Mouse (Mus musculus) cerebral cortex, adult 2 months (tissue): Measurements from ENCODE around the gene Vstm2l.

Experiments used
- WGBS: fragments of 180-500 bp; shearing (Covaris S2); methylation state at CpG from one replicate; pipeline ENCODE4 v1.1.7; 2018; 5-methylcytosine and 5-hydroxymethylcytosine counted together

Vstm2l gene

DNA sequence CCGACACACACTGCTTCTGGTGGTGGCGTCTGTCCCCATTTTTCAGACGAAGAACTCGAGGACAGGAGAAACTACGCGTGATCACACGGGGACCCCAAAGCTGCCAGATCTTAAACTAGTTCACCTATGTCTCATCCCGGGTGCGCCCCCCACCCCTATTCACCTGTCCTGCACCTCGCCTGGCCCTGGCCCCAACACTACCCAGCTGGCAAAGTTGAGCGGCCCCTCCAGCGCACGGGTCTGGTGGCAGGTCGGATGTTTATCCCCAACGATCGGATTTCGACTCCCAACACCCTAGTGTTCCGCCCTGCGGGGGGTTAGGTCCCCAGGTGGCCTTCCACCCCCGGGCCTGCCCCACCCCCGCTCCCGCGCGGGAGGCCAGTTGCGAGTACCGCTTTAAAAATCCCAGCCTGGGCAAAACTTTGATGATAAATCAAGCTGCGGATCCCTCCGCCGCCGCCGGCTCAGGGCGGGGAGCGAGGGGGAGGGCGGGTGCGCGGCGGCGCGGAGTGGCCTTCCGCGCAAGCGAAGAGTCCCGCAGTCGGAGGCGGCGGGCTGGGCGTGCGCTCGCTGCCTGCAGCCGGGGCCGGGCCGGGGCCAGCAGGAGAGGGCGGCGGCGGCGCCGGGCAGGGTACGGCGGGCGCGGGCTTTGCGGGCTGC lies at the start of gene Vstm2l:
Vstm2l (plus strand) TSS at position 549 of the 660 bp plus-strand sequence.
- WGBS: 3% methylated on average over 62 of the region's 62 CpGs

DNA sequence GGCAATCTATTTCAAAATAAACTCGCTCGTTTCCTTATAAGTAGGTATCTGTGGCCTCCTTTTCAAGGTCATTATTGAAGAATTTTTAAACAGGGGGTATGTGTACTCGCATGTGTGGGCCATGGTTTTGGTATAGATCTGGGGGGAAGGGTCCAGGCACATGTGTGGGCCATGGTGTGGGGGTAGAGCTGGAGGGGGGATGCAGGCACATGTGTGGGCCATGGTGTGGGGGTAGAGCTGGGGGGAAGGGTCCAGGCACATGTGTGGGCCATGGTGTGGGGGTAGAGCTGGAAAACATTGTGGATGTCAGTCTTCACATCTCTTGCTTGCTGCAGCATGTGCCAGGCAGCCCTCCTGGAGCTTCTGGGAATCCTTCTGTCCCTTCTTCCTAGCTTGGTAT lies 47.3 kb upstream of the Vstm2l start:
- 91% methylated on average over 3 of the region's 3 CpGs for WGBS

DNA sequence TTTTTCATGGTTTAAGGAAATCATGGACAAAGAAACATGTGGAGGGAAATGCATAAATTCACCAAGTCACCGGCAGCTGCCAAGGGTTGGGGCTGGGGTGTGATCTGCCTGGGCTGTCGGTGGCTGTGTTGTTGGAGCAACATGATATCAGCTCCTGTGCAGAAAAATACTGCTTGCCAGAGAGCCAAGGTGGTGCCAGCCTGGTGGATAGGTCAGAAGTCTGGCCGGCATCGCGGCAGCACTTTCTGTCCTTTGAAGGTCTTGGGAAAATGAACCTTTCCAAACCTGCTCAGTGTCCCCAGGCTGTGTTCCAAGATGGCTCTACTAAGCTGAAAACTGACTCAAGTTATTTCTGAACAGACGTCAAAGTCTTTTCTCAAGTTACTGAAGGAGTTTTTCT lies 44.2 kb upstream of the Vstm2l start:
- WGBS: 54% methylated on average over 6 of the region's 6 CpGs

DNA sequence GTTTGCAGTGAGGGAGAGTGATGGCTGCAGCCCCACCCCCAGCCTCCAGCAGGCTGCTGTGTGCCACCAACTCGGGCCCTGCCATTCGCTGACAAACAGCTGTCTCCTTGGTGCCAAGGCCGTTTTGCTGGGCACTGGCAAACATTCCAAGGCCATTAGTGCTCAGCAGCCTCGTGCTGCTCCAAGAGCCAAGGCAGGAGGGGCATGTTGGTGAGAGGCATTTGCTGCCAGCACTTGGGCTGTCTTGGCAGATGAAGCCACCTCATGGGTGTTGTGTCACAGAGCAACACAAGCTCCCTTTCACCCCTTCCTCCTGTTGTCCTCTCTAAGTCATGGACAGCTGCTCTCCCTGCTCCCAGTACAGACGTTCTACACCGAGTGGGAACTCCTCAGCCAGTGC lies 41.2 kb upstream of the Vstm2l start:
- WGBS: 55% methylated on average over 6 of the region's 6 CpGs

DNA sequence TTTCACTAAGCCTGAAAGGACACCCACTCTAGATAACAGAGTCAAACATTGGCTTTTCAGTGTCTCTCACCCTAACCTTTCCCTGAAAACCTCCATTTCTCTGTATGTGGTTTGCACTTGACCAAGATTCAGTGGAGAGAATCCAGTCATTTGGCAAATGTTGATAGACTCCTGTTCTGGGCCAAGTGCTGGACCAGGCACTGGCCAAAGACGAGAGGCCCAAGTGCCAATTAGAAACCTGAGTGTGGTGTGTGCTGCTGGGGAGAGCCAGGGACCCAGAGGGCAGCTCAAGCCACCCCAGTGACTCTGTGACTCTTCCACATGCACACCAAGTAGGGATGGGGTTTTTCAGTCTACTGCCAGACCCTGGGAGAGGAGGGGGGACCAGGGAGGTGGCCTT lies 40.8 kb upstream of the Vstm2l start:
- WGBS: 81% methylated on average over 1 of the region's 1 CpGs

DNA sequence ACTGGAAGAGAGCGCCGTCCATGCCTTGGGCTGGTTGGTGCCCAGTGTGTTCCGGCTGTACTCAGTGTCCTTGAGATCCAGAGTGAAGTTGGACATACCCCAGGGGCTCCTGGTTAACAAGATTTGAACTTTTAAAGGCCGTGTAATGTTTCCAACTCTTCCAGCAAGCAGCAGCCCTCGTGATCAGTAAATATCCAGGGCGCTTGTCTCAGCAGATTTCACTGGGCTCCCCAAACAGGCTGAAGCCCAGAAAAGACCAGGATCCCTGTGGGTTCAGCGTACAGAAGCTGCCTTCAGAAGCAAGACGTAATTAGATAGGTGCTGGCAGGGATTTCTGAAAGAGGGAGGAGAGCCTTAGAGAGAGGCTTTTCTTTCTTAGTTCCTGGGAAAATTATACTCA lies 39.3 kb upstream of the Vstm2l start:
- 49% methylated on average over 8 of the region's 8 CpGs for WGBS

DNA sequence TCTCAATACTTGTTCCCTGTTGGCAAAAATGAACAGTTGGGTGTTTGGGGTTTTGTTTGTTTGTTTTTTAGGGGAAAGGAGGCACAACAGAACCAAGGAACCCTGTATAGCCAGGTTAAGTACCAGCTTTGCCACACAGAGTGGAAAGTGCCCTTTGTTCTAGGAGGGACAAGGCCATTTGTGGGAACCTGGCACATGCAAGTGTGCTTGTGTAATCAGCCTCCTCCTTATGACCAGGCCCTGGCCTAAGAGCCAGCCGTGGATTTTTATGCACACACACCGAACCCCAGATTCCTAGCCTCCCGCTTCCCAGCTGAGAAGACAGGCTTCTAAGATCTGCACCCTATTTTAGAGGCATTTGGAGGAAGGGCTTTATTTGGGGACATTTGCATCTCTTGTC lies 37.1 kb upstream of the Vstm2l start:
- 58% methylated on average over 3 of the region's 3 CpGs for WGBS

DNA sequence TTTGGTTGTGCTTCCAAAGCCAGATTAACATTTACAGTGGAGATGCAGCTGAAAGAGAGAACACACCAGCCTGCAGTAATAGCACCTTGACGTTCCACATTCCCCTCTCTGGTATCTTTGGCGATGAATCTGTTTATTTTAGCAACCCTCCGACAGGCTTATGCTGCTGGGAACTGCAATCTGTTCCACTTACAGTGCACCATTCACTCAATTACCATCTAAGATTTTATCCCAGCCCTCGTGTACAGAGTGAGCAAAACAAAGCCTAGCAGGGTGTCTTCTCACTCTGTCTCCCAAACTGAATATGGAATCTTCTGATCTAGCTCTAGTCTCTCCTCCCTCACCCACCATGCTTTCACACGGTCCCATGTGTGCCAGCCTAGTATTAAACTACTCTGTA lies 36.5 kb upstream of the Vstm2l start:
- WGBS: 43% methylated on average over 5 of the region's 5 CpGs

DNA sequence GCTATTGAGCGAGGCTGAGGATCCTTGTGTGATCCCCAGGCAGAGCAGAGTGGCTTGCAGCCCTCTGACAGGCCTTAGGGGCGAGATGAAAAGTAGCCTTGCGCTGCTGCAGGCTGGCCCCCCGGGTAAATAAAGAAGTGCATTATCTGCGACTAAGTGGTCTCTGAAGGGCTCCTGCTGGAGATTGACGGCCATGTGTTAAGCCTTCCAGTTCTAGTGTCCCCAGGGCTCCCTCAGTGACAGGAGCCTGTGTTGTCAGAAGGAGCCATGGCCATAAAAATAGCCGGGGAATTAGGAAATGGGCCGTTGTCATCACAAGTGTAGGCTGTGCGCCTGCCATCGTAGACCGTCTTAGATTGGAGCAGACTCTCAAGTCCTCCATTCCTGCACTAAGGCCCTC lies 32.5 kb upstream of the Vstm2l start:
- 78% methylated on average over 11 of the region's 11 CpGs for WGBS

DNA sequence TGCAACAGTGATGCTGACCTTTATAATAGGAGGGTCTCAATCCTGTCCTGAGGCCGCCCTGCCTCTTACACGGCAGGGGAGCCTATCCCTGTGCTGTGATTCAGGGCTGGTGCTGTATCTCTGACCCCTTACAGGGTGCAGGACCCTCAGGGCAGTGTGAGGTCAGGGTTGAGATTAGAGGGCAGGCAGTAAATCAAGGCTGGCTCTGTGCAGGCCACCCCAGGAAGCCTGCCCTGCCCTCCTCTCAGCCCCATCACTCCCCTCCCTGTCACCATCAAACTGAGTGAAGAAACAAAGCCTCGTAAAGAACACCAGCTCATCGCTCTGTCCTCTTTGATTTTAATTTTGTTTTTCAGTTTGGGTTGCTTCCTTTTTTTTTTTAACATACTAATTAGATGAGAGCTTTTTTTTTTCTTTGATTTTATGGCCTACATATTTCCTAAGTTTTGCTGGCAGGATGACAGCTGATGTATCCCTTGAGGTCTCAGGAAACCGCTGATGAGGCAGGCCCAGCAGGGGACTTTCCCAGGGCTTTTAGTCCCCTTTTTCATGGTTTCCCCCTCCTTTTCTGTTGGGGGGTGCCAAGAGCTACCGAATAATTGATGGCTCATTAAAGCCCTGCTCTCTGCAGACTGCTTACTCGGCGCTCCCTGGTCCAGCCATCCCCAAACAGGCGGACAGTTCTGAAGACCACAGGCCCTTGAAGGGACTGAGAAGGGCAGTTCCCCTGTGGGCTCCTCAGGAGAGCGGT lies 27.0 kb upstream of the Vstm2l start:
- WGBS: 78% methylated on average over 10 of the region's 10 CpGs

DNA sequence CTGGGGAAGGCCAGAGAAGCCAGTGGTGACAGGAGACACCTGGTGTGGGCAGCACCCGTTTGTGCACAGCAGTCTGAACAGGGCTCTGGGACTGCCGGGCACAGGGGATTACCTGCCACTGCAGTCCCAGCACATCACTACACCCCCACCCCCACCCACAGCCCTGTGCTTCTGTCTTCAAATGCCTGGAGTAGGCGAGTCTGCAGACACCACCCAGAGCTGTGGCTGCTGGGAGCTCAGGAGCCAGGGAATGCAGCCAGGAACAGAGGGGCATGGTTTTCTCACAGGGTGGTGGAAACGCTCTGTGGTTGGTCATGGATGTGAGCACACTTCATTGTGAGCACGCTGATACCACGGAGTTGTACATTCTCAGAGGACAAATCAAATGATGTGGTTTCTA lies 23.3 kb upstream of the Vstm2l start:
- 57% methylated on average over 6 of the region's 6 CpGs for WGBS

DNA sequence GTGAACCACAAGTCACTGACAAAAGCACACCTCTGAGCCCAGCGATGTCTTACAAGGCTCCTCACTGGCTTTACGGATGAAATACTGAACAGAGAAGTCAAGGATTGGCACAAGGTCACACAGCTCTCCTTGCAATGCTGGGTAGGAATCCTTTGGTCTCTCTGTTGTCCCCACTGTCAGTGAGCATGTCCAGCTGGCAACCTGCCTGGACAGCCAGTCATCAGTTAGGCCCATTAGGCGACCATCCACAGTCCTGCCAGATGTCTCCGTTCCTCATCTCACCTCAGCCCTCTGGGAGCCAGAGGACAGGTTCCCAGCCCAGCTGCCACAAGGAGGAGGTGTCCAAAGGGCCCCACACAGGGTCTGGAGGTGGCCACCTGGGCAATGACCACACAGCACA lies 17.3 kb upstream of the Vstm2l start:
- 70% methylated on average over 4 of the region's 4 CpGs for WGBS

DNA sequence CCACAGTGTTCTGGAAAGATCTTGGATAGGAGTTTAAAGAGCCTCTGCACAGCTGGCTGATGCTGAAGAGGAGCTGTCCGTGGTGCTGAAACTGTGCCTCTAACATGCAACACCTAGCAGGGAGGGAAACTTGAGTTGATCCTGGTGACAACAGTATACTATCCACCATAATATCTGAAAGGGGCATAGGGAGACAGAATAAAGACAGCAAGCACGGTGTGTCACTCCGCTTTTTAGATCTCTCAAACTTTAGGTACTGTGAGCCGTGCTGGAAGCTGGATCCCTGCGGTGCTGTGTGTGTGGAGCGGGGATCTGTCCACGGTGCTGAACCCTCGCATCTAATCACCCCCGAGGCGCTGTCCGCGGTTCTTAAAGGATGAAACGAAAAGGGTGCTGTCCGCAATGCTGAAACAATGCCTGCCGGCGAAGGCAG lies 1.2 kb upstream of the Vstm2l start:
- WGBS: 6% methylated on average over 16 of the region's 16 CpGs

DNA sequence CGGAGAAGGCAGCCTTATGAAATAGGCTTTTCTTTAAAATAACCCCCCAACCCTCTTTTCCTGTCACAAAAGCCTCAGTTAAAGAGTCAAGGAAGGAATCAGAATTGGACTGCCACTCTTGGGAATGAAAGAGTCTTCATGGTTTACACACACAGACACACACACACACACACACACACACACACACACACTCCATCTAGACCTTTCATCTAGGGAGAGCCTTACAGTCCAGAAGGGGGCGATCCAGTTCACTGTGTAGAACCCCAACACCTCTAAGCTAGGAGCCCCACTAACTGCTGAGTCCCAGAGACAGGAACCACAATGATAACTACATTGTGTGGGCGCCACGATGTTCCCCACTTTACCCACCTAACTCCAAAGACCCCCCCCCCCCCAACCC lies 748 bp upstream of the Vstm2l start:
- WGBS: under 1% methylated on average over 4 of the region's 4 CpGs

DNA sequence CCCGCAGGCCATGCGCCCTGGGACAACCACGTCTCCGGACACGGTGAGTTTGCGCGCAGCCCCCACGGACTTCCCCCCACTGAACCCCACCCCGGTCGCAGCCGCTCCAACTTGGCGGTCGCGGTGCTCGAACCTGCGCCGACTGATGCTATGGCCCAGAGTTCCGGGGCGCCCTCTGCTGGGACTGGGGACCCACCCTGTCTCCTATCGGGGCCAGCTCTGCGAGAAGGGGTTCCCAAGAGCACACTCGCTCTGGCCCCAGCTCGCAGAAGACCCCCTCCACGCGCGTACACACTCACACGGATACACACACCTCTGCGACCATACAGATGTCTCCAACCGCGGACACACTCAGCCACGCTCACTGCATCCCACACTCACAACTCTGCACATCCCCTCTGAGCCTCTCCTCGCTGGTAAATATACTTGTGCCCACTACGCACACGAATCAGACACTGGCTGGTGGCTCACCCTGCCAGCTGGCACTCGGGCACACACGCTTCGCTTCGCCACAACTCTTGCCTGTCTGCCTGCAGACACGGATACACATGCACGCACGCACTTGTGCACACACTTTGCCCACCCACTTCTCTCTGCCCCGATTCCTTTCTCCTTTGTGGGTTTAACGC lies 550 bp downstream of the Vstm2l start:
- 19% methylated on average over 43 of the region's 43 CpGs for WGBS

DNA sequence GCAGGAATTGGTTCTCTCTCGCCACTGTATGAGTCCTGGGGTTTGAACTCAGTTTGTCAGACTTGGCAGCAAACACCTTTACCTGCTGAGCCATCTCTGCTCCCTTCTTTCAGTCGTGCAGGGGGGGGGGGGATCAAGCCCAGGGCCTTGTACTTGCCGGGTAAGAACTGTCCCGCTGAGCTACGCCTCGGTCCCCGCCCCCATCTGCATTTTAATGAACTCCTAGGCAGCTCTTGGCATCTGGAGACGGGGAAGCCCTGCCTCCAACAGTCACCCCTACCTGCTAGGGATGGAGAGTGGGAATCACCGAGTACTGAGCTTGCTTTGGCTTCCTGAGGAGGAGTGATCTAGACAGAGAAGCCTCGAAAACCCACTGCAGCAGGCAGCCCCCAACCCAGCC lies 4.1 kb downstream of the Vstm2l start:
- WGBS: 22% methylated on average over 10 of the region's 10 CpGs

DNA sequence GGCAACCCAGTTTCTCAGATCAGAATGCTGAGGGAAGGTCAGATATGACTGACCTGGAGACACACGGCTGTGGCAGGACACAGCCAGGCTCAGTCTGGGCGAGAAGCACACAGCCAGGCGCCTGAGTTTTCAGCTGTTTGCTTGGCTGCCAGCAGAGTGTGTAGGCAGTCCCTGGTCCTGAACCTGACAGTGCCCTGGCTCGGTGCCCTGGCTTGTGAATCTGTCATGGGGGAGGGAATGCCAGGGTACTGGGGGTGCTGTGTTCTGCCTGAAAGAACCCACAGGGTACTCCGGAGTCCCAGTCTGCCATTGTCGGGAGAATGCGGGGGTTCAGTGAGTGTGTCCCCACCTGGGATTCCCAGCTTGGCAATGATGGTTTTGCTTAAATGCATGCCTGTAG lies 7.1 kb downstream of the Vstm2l start:
- WGBS: 34% methylated on average over 7 of the region's 7 CpGs

DNA sequence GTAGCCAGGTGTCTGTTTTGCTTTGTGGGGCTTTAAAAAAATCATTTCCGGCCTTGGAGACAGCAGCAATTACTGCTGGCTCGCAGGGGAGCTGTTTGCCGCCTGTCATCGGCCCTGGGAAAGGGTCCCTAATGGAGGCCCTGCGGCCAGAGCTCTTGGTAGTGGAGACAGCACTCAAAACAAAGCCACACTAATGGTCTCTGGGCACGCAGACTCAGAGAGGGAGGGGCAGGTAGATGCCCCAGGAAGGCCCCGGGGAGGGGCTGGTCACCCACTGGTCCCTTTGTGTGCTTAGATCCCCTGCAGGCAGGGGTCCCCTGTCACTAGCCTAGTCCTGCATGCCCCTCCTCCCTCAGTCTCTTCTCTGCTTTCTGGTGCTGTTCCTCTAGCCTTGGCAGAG lies 9.0 kb downstream of the Vstm2l start:
- 46% methylated on average over 7 of the region's 7 CpGs for WGBS

DNA sequence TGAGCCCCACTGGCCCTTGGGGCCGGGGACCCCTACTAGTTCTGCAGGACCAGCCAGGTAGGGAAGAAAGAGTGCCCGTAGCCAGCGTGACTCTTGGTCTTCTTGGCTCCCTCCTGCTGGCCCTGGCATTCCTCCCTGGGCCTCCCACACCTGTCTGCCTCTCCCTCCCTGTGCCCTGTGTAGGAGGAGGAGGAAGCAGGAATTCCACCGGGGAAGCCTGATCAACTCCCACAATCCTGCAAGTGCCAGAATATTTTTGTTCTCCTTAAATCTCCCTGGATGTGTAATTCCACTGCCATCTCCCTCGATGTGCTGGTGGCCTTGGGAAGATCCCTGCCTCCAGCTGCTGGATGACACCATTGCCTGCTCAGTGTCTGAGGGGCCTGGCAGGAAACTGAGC lies 10.1 kb downstream of the Vstm2l start:
- WGBS: 42% methylated on average over 5 of the region's 5 CpGs

DNA sequence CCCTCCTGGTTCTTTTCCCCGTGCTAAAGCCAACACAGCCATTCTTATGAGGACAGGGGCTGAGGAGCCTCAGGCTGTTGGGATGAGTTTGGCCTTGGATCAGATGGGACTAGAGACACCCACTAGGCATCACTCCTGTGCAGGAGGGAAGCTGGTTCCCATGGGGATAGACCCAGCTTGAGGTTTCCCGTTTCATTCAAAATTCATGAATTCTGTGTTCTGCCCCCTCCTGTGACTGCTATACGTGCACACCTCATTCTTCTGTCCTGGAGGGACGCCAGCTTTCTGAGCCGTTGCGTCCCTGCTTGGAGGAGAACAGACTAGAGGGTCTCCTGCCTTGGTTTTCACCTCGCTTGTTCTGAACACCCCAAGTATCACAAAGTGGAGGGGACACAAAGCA lies 12.0 kb downstream of the Vstm2l start:
- WGBS: 17% methylated on average over 7 of the region's 7 CpGs

DNA sequence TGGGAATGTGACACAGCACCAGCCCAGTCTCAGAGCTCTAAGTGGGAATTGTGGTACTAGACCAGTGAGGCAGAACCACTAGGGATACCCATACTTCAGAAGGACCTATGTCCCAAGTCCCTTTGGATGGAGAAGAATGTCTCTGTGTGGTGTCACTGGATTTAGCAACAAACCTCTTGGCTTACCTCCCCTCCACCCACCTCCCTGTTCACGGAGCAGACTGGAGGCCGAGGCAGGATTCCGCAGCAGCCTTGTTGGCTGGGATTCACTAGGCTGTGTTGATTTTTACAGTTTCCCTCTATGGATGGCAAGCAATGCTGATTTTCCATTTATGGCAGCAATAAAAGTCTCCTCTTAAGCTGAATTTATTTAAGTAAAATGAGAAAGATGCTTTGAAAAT lies 12.5 kb downstream of the Vstm2l start:
- 21% methylated on average over 3 of the region's 3 CpGs for WGBS

DNA sequence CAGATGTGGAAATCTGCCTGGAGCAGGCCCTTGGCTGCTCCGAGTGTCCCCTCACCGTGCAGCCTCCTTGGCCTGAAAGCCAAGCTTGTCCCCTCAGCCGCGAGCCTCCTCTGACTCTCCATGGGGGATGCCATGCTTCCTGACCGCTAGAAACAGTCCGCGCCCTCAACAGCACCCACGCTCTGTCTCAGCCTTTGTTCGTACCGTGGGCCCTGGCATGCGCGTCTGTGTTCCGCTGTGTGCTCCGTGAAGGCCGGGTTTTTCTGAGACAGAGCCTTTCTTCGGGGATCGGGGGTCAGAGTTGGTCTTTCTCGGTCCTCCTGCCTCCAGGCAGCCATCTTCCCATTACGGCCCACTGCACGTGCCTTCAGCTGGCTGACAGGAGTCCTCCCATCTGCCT lies 12.9 kb downstream of the Vstm2l start:
- 31% methylated on average over 20 of the region's 20 CpGs for WGBS

DNA sequence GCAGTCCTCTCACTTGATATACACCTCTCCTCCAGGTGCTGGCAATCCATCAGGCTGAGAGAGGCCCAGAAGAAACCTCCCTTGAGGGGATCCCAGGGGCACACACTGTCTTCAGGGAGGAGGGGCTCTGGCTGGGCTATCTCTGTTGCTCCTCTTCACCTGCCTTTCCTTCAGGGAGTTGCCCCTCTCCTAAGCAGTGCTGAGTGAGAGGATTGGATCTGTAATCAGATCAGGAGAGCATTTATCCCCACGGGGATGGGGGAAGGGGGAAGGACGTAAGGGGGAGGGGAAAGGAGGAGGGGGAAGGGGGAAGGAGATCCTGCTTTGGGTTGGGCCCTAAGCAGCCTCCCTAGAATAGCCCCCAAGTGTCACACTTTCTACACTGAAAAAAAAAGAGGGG lies 13.4 kb downstream of the Vstm2l start:
- WGBS: 39% methylated on average over 2 of the region's 2 CpGs
